Mouse (Mus musculus) midbrain, embryonic 14.5 days (tissue): ENCODE measurements around the gene Mok. TPM values are rescaled to one million over a fixed set of nuclear protein-coding genes. Genes with fewer than 3 reads are reported as not detected.

Experiments
- ATAC-seq: fragments of 200-750 bp; cut with Nextera tagmentation; 2 replicates; pipeline ENCODE4 v1.8.0; 2017; ENCODE audit warnings: moderate number of reproducible peaks, moderate library complexity; ENCODE audit not compliant: low FRiP score, low TSS enrichment
- DNase-seq: peaks from one replicate; pipeline ENCODE4 v3.0.0-alpha.2; 2015
- H3K27ac ChIP-seq: fragments of 300-500 bp; sonication (generic); replicated peaks from 2 replicates; pipeline ENCODE4 v1.5.1; 2014; ENCODE audit warnings: mild to moderate bottlenecking, low read depth, low read length, moderate library complexity
- H3K27me3 ChIP-seq: fragments of 300-500 bp; sonication (generic); 2 replicates; pipeline ENCODE4 v1.6.1; 2014; ENCODE audit warnings: low read length, control low read depth, mixed read lengths; ENCODE audit not compliant: control insufficient read depth, insufficient read depth
- H3K36me3 ChIP-seq: fragments of 300-500 bp; sonication (generic); 2 replicates; pipeline ENCODE4 v1.6.1; 2014; ENCODE audit warnings: low read length, control low read depth; ENCODE audit not compliant: control insufficient read depth, insufficient read depth
- H3K4me1 ChIP-seq: fragments of 300-500 bp; sonication (generic); 2 replicates; pipeline ENCODE4 v1.6.1; 2014; ENCODE audit warnings: mild to moderate bottlenecking, antibody characterized with exemption, low read length, control low read depth; ENCODE audit not compliant: control insufficient read depth, insufficient read depth
- H3K4me2 ChIP-seq: fragments of 300-500 bp; sonication (generic); 2 replicates; pipeline ENCODE4 v1.6.1; 2014; ENCODE audit warnings: mild to moderate bottlenecking, low read length, moderate library complexity
- H3K4me3 ChIP-seq: fragments of 300-500 bp; sonication (generic); replicated peaks from 2 replicates; pipeline ENCODE4 v1.5.1; 2014; ENCODE audit warnings: low read depth, low read length
- H3K9ac ChIP-seq: fragments of 300-500 bp; sonication (generic); replicated peaks from 2 replicates; pipeline ENCODE4 v1.6.1; 2014; ENCODE audit warnings: mild to moderate bottlenecking, low read length, moderate library complexity
- H3K9me3 ChIP-seq: fragments of 300-500 bp; sonication (generic); 2 replicates; pipeline ENCODE4 v1.6.1; 2016; ENCODE audit warnings: low read length, control low read depth, mixed read lengths; ENCODE audit not compliant: control insufficient read depth
- WGBS: fragments of 180-500 bp; shearing (Covaris S2); extraction: QIAGEN DNeasy Blood & Tissue Kit; methylation state at CpG from one replicate; pipeline ENCODE4 v1.1.7; 2014; 5-methylcytosine and 5-hydroxymethylcytosine counted together
- polyA plus RNA-seq: library from polyadenylated mRNA; unstranded; fragments of >200 nt; fragmentation: Nextera tagmentation; extraction: Ambion mirVana; gene quantifications from 2 replicates; pipeline ENCODE4 v1.2.1, GENCODE M21; 2014

The Mok gene
- polyA plus RNA-seq, 1 experiment from 2014 or later: 15.9 TPM

DNA sequence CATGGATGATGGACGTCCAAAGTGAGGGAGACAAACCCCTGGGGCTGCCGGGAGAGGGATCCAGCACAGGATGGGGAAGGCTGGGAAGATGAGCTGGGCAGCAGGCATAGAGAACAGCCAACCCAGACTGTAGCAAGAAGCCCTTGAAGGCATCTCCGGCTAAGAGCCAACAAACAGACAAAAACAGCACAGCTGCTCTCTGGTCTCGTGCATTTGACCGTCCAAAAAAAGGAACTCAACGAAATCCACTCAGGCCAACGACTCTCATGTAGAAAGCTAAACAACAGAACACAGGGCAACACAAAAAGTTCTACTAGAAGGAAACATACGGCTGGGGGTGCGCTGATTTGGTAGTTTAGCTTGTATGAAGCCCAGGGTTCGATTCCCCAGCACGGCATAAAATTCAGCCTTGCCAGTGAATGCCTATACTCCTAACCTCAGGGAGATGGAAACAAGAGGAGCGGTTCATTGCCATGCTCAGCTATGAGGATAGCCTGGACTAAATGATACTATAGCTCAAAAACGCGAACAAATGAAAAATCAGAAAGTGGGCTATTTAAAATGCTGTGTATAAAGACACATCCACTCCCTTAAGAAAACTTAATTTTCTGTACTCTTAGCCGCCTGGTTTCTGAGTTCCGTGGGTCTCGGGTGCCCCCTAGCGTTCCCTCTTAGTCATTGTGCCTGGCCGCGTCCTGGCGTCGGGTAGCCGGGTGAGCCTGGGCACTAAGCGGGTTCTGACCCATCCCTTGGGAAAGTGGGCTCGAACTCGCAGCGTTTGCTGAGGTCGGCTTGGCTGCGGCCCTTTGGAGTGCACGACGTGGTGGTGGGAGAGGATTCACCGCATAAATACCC, 2.7 kb upstream of the Mok start:
- Histone ChIP-seq H3K4me1 (peaks cover 8% of the 10 kb centered on the region; the same call in 1 of the 2 replicates), H3K4me3 (peak overlapping the region; percentile 21), H3K4me2 (peak overlapping the region; percentile 53), H3K36me3 (no peaks in the 10 kb centered on the region), H3K9ac (0 out of 2 replicates have a peak overlapping the region, but pooled peaks have one; percentile 17), H3K27ac (no peak overlapping the region), H3K9me3 (no peaks in the 10 kb centered on the region), H3K27me3 (peaks cover 26% of the 10 kb centered on the region)
- DNase-seq (peak; percentile 90), ATAC-seq (no peak)
- WGBS: 20% methylated on average over 32 of the region's 32 CpGs

DNA sequence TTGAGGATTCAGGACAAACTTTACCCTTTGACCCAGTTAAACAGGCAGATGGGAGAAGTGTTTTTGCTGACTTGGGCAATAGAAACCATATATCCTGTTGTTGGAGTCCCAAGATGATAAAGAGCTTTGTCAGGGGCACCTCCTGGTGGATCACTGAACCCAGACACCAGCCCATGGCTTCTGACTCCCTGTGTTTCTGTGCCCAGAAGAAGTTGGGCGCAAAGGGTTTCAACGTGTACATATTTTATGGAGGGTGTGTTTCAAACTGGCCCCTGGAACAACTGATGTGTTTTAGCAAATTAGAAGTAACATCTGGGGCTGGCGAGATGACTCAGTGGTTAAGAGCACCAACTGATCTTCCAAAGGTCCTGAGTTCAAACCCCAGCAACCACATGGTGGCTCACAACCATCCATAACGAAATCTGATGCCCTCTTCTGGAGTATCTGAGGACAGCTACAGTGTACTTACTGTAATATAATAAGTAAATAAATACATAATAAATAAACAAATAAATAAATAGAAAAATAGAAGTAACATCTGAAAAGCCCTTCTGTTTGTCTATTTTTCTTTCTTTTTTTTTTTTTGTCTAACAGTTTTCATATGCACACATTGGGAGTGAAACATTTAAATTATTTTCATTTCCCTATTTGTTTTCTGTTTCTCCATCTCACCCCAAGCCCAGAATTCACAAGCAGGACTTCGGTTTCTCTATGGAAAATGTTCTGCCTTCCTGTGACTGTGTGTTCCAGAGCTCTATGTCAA, 1.2 kb upstream of the Mok start:
- H3K4me2 ChIP-seq: no peak overlapping the region
- no peak overlapping the region for H3K27ac ChIP-seq
- H3K36me3 ChIP-seq: no peaks in the 10 kb centered on the region
- ATAC-seq (no peak), DNase-seq (no peak)
- no peaks in the 10 kb centered on the region for H3K9me3 ChIP-seq
- 73% methylated on average over 5 of the region's 5 CpGs for WGBS
- no peak overlapping the region for H3K9ac ChIP-seq
- peaks cover 12% of the 10 kb centered on the region; the same call in 1 of the 2 replicates for H3K4me1 ChIP-seq
- peaks cover 26% of the 10 kb centered on the region for H3K27me3 ChIP-seq
- H3K4me3 ChIP-seq: no peak overlapping the region

DNA sequence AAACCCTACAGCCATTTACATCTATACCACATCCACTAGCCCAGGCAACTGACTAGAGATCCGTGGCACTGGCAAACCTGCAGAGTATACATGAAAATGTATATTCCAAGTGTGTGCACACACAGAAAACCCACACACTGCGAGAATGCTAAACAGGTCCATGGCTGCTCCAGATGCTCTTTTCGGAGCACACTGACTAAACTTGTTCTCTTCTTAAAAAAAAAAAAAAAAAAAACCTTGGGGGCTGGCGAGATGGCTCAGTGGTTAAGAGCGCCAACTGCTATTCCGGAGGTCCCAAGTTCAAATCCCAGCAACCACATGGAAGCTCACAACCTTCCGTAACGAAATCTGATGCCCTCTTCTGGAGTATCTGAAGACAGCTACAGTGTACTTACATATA, 2.9 kb downstream of the Mok start:
- Histone ChIP-seq H3K9ac (no peak overlapping the region), H3K36me3 (no peaks in the 10 kb centered on the region), H3K9me3 (no peaks in the 10 kb centered on the region), H3K4me2 (no peak overlapping the region), H3K4me1 (peaks cover 14% of the 10 kb centered on the region; the same call in 1 of the 2 replicates), H3K4me3 (no peak overlapping the region), H3K27ac (no peak overlapping the region), H3K27me3 (no peaks in the 10 kb centered on the region)
- DNase-seq (no peak), ATAC-seq (no peak)
- 89% methylated on average over 8 of the region's 8 CpGs for WGBS

DNA sequence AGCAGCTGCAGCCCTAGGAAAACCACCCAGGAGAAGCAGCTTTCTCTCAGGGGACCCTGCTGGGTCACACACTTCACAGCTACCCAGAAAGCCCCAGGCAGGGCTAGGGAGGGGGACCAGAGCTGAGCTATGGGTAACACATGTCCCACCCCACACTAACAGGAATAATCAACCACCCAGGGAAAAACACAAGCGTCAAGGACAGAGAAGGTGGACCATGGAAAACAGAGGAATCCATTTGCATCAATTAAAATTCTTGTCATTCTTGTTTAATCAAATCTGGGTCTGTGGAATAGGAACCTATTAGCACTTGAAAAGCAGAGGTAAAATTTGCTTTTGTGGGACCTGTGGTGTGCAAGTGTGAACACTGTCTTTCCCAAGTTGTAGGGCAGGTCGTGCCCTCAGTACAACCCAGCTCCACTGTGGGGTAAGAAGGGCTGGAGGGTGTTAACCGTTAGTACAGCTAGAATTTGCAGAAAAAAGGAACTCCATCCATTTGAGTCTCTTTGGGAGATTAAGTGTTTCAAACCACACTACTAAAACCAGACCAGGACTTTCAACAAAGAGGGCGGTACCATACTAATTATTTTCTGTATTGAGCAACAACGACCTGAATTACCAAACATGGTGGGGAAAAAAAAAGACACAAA, 3.4 kb downstream of the Mok start:
- Histone ChIP-seq H3K9me3 (no peaks in the 10 kb centered on the region), H3K9ac (0 out of 2 replicates have a peak overlapping the region, but pooled peaks have one; percentile 17), H3K4me1 (peaks cover 14% of the 10 kb centered on the region; the same call in 1 of the 2 replicates), H3K4me2 (peak overlapping the region; percentile 13; the same call in 1 of the 2 replicates), H3K27ac (peak overlapping the region; percentile 72), H3K4me3 (no peak overlapping the region), H3K36me3 (no peaks in the 10 kb centered on the region), H3K27me3 (no peaks in the 10 kb centered on the region)
- 35% methylated on average over 5 of the region's 5 CpGs for WGBS
- peak; percentile 49 for DNase-seq
- no peak for ATAC-seq

DNA sequence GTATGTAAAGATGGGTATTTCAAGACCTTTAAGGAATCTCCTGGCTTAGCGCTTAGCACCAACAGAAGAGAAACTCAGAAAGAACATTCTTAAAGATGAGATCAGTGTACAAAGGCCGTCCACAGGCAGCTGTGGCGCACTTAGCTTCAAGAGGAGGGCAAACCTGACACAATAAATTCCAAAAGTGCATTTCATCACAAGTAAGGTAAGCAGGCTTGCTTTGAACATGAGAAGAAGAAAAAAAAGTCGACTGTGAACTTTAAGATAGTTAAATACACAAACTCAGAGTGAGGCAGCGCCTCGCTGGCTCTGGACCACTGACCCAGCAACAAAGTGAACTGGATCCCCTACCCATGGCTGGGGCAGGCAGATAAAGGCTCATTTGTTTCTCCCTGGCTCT, 4.0 kb downstream of the Mok start:
- Histone ChIP-seq H3K9ac (0 out of 2 replicates have a peak overlapping the region, but pooled peaks have one; percentile 17), H3K27me3 (no peaks in the 10 kb centered on the region), H3K4me3 (no peak overlapping the region), H3K9me3 (no peaks in the 10 kb centered on the region), H3K36me3 (no peaks in the 10 kb centered on the region), H3K4me1 (peaks cover 14% of the 10 kb centered on the region; the same call in 1 of the 2 replicates), H3K4me2 (peak overlapping the region; percentile 13; the same call in 1 of the 2 replicates), H3K27ac (peak overlapping the region; percentile 72)
- DNase-seq (no peak), ATAC-seq (no peak)
- 43% methylated on average over 6 of the region's 6 CpGs for WGBS

DNA sequence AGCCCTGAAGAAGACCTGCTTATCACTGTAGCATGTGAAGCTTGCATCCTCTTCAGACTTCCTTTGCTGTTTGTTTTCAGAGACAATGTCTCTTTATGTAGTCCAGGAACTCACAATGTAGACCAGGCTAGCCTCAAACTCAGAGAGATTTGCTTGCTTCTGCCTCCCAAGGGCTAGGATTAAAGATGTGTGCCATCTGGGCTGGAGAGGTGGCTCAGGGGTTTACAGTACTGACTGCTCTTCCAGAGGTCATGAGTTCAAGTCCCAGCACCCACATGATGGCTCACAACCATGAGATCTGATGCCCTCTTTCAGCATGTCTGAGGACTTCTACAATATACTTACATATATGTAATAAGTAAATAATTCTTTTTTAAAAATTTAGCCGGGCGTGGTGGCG, 5.6 kb downstream of the Mok start:
- Histone ChIP-seq H3K27me3 (no peaks in the 10 kb centered on the region), H3K36me3 (no peaks in the 10 kb centered on the region), H3K27ac (no peak overlapping the region), H3K9me3 (no peaks in the 10 kb centered on the region), H3K9ac (no peak overlapping the region), H3K4me3 (no peak overlapping the region), H3K4me1 (peaks cover 13% of the 10 kb centered on the region; the same call in 1 of the 2 replicates), H3K4me2 (no peak overlapping the region)
- DNase-seq (no peak), ATAC-seq (no peak)
- 96% methylated on average over 3 of the region's 3 CpGs for WGBS

DNA sequence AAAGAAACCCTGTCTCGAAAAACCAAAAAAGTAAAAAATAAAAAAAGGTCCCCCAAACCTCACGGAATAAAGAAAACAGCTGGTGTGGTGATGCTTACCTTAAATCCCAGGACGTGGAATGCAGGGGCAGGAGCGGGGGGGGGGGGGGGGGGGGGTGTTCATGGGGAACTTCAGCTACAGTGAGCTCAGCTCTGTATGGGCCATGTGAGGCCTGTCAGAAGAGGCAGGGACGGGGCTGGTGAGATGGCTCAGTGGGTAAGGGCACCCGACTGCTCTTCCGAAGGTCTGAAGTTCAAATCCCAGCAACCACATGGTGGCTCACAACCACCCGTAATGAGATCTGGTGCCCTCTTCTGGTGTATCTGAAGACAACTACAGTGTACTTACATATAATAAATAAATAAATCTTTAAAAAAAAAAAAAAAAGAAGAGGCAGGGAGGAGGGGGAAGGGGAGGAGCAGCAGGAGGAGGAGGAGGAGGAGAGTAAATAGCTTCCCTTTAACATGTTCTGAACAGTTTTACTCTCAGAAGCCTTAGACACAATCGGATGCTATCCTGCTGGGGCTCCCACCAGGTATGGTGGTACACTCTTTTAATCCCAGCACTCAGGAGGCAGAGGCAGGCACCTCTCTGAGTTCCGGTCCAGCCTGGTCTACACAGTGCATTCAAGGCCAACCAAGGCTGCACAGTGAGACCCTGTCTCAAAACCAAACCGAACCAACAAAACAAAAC, 10.3 kb downstream of the Mok start:
- no peak for DNase-seq
- no peak for ATAC-seq
- Histone ChIP-seq H3K9ac (no peak overlapping the region), H3K9me3 (no peaks in the 10 kb centered on the region), H3K4me1 (no peaks in the 10 kb centered on the region), H3K27ac (no peak overlapping the region), H3K4me3 (no peak overlapping the region), H3K27me3 (no peaks in the 10 kb centered on the region), H3K4me2 (no peak overlapping the region), H3K36me3 (no peaks in the 10 kb centered on the region)
- WGBS: 91% methylated on average over 10 of the region's 11 CpGs

DNA sequence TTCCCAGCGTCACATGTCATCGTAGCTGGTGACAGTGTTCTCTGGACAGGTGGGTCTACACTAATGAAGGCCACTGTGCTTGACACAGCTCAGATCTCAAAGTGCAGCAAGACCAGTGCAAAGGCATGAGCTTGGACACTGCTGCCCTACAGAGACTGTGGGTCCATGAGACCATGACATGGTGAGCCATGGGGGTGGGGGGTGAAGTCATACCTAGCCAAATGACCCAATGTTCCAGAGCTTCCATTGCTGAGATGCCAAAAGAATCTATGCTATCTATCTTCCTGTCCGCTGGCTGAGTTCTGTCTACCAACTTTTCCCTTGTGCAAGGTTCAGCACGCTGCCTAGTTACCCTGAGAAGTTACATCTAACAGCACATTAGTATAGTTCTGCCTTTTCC, 11.8 kb downstream of the Mok start:
- DNase-seq: no peak
- 96% methylated on average over 4 of the region's 4 CpGs for WGBS
- ATAC-seq: no peak
- no peak overlapping the region for H3K4me2 ChIP-seq
- H3K9me3 ChIP-seq: no peaks in the 10 kb centered on the region
- H3K27ac ChIP-seq: no peak overlapping the region
- no peaks in the 10 kb centered on the region for H3K4me1 ChIP-seq
- no peaks in the 10 kb centered on the region for H3K36me3 ChIP-seq
- H3K4me3 ChIP-seq: no peak overlapping the region
- H3K9ac ChIP-seq: no peak overlapping the region
- no peaks in the 10 kb centered on the region for H3K27me3 ChIP-seq
